Mouse (Mus musculus): ENCODE results near the gene Lmx1a. TPM values are rescaled to one million over a fixed set of nuclear protein-coding genes. Genes with fewer than 3 reads are reported as not detected.

Gene Lmx1a
- polyA plus RNA-seq, 2 experiments from 2014 or later, result not detected

GRCm38 (mm10) chr1:167896234-167896633 is 207.2 kb downstream of the Lmx1a start:
- no peak for ATAC-seq

Other genes starting within 250 kb of the Lmx1a start
- not detected for gene Lrrc52, start 222.5 kb upstream of the Lmx1a start, polyA plus RNA-seq (2017; shearing (Covaris generic))
- gene Rxrg, start 90.9 kb upstream of the Lmx1a start, polyA plus RNA-seq (2017; shearing (Covaris generic)), result not detected